Mouse (Mus musculus) left cerebral cortex, adult 2 months (tissue): ENCODE data around the gene Thrb. TPM values are rescaled to one million over a fixed set of nuclear protein-coding genes. Genes with fewer than 3 reads are reported as not detected.

Experiments
- DNase-seq, 2 experiments: peaks; one replicate each; pipeline ENCODE4 v3.0.0; 2021 to 2022; ENCODE audit warnings: low spot score in 2 of 2, mixed read lengths in 1 of 2; ENCODE audit errors: extremely low spot score in 1 of 2
- H3K27ac ChIP-seq: fragments of 200-600 bp; 2 replicates; pipeline ENCODE4 v1.8.1; 2022
- H3K4me3 ChIP-seq: fragments of 200-600 bp; 2 replicates; pipeline ENCODE4 v1.8.1; 2022
- CTCF ChIP-seq: fragments of 200-600 bp; IDR thresholded peaks from 2 replicates; pipeline ENCODE4 v1.8.1; 2022; ENCODE audit warnings: antibody characterized with exemption, mild to moderate bottlenecking, moderate library complexity
- intact Hi-C: fragments of 180-260 bp; cut with DNase I; formaldehyde crosslinking; loops from one replicate; pipeline ENCODE4 v1.15.1; 2025
- total RNA-seq, 2 experiments: library from RNA; stranded (reverse); gene quantifications; 2 replicates each; pipeline ENCODE4 v1.2.3; 2021

The Thrb gene
- total RNA-seq, 2 experiments from 2014 or later: 97.1 to 98.6 TPM

GRCm38 (mm10) chr14:17978259-17978658, 318.2 kb downstream of the Thrb start:
- DNase-seq: no peak
- H3K27ac ChIP-seq: no peak overlapping the region
- intact Hi-C loops: no loop called here
- H3K4me3 ChIP-seq: no peak overlapping the region
- no peak; the same call in 1 of the 2 replicates for TF ChIP-seq CTCF

DNA sequence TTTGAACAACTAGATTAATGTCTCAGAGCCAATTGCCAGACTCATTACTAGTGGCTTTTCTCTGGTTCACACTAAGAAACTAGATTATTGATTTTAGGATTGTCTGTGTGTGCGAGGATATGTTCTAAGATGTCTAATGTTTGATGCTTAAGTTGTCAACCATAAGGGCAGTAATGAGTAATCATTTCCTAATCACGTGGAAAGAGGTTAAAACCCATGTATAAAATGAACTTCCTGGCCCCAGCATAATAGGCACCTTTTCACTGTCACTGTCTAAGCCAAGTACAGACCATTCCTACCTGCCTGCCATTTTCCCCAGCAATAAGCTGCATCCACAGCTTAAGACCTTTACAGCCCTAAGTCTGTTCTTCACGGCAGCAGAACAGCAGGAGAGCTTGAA, 321.2 kb downstream of the Thrb start:
- no peak for DNase-seq
- no peak for TF ChIP-seq CTCF
- H3K4me3 ChIP-seq: no peak overlapping the region
- intact Hi-C loops: loop anchor here (10.0 kb wide), 1 partner anchor 204 kb away; no protein-coding TSS in a partner anchor
- H3K27ac ChIP-seq: no peak overlapping the region

DNA sequence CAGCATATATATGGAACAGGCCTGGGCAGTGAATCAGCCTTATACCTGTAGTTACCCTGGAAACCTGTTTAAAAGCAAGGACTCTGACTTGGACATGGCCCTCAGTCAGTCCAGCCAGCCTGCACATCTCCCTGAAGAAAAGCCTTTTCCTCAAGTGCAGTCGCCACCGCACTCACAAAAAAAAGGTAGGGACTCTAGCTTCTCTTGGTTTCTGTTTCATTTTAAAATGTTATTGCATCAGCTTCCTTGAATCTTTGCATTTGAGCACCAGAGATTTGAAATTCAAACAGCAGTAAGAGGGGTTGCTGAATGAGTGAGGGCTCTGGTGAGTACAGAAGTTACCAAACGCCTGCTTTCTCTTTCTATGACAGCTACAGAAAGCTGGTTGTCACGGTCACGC, 322.0 kb downstream of the Thrb start:
- Histone ChIP-seq H3K27ac (no peak overlapping the region), H3K4me3 (no peak overlapping the region)
- intact Hi-C loops: loop anchor here (10.0 kb wide), 1 partner anchor 203 kb away; no protein-coding TSS in a partner anchor
- TF ChIP-seq CTCF: no peak
- DNase-seq: no peak

DNA sequence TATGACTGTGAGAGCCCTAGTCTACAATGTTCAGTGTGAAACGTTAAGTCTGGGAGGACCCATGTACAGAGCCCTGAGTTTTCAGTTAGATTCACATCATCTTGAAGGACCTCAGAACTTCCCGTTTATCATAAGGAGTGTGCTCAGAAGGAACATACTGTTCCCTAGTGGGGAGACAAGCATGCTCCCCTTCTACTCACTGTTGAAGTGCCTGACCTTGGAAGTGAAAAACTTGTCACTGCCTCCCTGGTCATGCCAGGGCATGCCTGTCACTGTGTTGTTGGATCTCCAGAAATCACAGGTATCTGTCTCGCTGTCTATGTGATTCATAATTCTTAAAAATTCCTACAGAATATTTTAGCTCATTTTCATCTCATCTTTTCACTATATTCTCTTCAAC, 323.3 kb downstream of the Thrb start:
- Histone ChIP-seq H3K4me3 (no peak overlapping the region), H3K27ac (no peak overlapping the region)
- no peak for TF ChIP-seq CTCF
- no peak for DNase-seq
- intact Hi-C loops: loop anchor here (10.0 kb wide), 1 partner anchor 201 kb away; no protein-coding TSS in a partner anchor

DNA sequence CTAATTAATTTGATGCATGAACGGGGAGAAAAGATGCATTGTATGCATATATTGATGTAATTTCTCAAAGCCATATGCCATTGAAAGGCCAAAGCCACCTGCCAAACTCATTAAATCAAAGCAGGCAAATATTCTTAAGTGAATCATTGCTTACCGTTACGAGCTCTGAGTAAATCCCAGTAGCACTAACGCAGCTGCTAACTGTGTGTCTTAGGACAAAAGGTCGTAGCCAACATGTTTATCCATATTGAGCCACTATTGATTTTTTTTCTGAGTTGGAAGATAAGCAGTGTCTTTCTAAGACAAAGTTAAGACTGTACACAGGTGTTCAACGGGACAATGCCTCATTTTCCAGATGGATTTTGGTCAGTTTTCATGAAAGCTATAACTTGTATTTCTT, 323.8 kb downstream of the Thrb start:
- no peak for TF ChIP-seq CTCF
- Histone ChIP-seq H3K27ac (no peak overlapping the region), H3K4me3 (no peak overlapping the region)
- intact Hi-C loops: loop anchor here (10.0 kb wide), 1 partner anchor 201 kb away; no protein-coding TSS in a partner anchor
- DNase-seq: no peak

- intact Hi-C loops: loop anchor here (10.0 kb wide), 1 partner anchor 196 kb away; no protein-coding TSS in a partner anchor
- DNase-seq: no peak
- TF ChIP-seq CTCF: no peak
- no peak overlapping the region for H3K4me3 ChIP-seq
- H3K27ac ChIP-seq: no peak overlapping the region
Observed at GRCm38 (mm10) chr14:17988580-17988979, 328.5 kb downstream of the Thrb start.

DNA sequence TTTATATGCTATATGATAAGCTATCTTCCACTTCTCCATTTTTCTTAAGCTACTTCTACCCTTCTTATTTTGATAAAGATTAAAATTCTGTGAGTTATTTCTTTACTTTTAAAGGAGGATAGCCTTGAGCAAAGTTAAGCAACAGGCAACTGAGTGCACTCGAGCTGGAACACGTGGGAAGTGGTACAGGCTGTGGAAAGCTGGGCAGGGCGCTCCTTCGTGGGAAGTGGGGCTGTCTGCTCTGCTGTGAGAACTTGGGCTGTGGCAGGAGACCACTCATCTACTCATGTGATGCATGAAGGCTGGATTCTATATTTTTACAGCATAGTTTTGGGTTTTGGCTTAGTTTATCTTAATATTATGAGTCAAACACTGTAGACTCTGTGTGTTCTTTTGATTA, 329.1 kb downstream of the Thrb start:
- no peak overlapping the region for H3K4me3 ChIP-seq
- no peak overlapping the region for H3K27ac ChIP-seq
- intact Hi-C loops: loop anchor here (10.0 kb wide), 1 partner anchor 196 kb away; no protein-coding TSS in a partner anchor
- no peak for TF ChIP-seq CTCF
- no peak for DNase-seq

- intact Hi-C loops: no loop called here
- Histone ChIP-seq H3K4me3 (no peak overlapping the region), H3K27ac (no peak overlapping the region)
- TF ChIP-seq CTCF: no peak
- DNase-seq: no peak
Observed at GRCm38 (mm10) chr14:17990186-17990585, 330.1 kb downstream of the Thrb start.

DNA sequence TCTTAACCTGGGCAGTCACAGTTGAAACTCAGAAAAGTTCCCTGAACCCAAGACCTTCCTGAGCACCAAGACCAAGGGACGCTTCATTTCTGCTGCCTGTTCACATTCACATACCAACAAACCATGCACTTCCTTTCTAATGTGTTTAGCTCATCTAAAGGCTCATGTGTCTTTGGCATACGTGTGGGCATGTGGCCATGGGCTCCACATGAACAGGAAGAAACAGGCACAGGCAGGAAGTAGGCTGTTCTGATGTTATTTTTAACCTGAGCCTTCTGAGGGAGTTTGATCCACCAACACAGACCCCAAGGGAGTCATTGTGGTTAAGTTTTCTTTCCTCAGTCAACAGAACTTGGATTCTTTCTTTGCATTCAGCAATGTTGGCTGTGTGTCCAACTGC, 341.8 kb downstream of the Thrb start:
- TF ChIP-seq CTCF: no peak
- DNase-seq: no peak
- no peak overlapping the region for H3K27ac ChIP-seq
- H3K4me3 ChIP-seq: no peak overlapping the region
- intact Hi-C loops: no loop called here

- intact Hi-C loops: no loop called here
- Histone ChIP-seq H3K27ac (no peak overlapping the region), H3K4me3 (no peak overlapping the region)
- no peak for DNase-seq
- no peak for TF ChIP-seq CTCF
Observed at GRCm38 (mm10) chr14:18003686-18004085, 343.6 kb downstream of the Thrb start.

DNA sequence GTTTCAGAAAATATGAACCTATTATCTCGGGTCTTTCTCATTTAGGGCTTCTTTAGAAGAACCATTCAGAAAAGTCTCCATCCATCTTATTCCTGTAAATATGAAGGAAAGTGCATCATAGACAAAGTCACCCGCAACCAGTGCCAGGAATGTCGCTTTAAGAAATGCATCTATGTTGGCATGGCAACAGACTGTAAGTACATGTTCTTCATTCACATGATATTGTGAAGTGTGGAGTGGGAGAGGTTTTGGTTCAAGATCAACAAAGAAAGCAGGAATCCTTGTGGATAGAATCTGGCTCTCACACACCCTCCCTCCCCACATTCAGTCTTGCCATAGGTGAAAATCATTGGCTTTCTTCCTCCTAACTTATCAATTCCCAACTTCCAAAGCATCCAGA, 348.5 kb downstream of the Thrb start:
- intact Hi-C loops: no loop called here
- Histone ChIP-seq H3K27ac (no peak overlapping the region), H3K4me3 (no peak overlapping the region)
- DNase-seq: no peak
- TF ChIP-seq CTCF: no peak

GRCm38 (mm10) chr14:18016604-18017003, 356.5 kb downstream of the Thrb start:
- no peak for TF ChIP-seq CTCF
- no peak overlapping the region for H3K4me3 ChIP-seq
- intact Hi-C loops: no loop called here
- no peak overlapping the region for H3K27ac ChIP-seq
- DNase-seq: no peak

- DNase-seq: no peak
Observed at GRCm38 (mm10) chr14:18020128-18020527, 360.1 kb downstream of the Thrb start.

More at GRCm38 (mm10) chr14:18020128-18020527, 360.1 kb downstream of the Thrb start:
- H3K4me3 ChIP-seq: no peak overlapping the region
- no peak overlapping the region for H3K27ac ChIP-seq
- intact Hi-C loops: no loop called here
- no peak for TF ChIP-seq CTCF
